Mouse (Mus musculus) layer of hippocampus, postnatal 25 days (tissue): ENCODE data around the gene Ptgfrn. TPM values are rescaled to one million over a fixed set of nuclear protein-coding genes. Genes with fewer than 3 reads are reported as not detected.

ENCODE experiments used
- DNase-seq, 2 experiments: peaks; one replicate each; pipeline ENCODE4 v3.0.0; 2022; ENCODE audit warnings: mixed read lengths in 2 of 2, low spot score in 1 of 2; ENCODE audit errors: extremely low spot score in 1 of 2
- total RNA-seq, 2 experiments: library from RNA; stranded (reverse); gene quantifications; 2 replicates each; pipeline ENCODE4 v1.2.3; 2021

The Ptgfrn gene
- total RNA-seq, 2 experiments from 2014 or later, result 10.0 to 11.1 TPM

DNA sequence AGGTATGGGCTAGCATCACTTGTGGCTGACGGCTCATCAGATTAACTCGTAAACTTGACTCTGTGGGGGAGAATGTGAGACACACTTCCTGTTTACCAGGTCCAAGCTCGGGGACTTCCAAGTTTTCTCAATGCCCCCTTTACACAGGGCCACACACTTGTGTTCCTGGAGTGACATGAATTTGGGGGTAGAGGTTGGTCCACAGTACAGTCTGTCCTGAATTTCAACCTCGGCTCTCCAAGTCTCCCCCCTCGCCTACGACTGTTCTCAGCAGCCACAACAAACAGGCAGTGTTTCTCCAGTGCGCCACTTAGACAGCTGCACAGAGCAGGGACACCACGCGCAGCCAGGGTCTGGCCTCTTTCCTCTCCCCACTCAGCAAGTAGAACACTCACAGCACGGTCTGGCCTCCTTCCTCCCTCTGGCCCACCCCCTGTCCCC lies 97.9 kb downstream of the Ptgfrn start:
- DNase-seq, result peak in 1 of 2 experiments; percentile 29

DNA sequence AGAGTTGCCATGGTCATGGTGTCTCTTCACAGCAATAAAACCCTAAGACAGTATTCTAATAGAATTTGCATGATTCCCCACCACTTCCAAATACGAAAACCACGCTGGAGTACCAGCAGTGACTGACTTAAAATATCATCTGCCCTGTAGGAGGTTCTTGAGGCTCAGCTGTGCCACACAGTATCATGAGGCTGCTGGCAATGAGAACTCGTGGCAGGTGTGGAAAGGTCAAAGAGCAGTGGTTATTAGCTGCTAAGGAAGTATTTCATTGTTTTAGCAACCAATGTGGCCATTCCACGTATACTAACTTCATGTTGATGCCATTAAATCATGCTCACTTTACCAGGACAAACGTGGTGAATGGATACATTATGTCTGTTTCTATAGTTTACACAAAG lies 98.9 kb downstream of the Ptgfrn start:
- no peak for DNase-seq

DNA sequence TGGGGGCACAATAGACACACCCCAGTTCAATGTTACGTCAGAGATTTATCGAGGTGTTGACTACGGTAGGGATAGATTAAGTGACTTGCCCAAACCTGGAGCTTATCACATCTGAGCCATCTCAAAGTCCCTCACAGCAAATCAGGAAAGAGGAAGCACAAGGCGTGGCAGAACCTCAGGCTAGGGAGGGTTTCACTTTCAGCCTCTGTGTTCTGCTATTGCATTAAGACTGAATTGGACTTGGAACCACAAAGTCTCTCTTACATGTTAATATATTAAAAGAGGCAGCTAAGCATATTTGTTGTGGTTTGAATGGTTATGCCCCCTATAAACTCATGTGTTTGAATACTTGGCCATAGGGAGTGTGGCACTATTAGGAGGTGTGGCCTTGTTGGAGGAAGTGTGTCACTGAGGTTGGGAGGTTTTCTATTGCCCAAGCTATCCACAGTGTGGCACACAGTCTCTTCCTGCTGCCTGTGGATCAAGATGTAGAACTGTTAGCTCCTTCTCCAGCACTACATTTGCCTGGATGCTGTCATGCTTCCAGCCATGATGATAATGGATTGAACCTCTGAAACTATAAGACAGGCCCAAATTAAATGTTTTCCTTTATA lies 99.4 kb downstream of the Ptgfrn start:
- no peak for DNase-seq

DNA sequence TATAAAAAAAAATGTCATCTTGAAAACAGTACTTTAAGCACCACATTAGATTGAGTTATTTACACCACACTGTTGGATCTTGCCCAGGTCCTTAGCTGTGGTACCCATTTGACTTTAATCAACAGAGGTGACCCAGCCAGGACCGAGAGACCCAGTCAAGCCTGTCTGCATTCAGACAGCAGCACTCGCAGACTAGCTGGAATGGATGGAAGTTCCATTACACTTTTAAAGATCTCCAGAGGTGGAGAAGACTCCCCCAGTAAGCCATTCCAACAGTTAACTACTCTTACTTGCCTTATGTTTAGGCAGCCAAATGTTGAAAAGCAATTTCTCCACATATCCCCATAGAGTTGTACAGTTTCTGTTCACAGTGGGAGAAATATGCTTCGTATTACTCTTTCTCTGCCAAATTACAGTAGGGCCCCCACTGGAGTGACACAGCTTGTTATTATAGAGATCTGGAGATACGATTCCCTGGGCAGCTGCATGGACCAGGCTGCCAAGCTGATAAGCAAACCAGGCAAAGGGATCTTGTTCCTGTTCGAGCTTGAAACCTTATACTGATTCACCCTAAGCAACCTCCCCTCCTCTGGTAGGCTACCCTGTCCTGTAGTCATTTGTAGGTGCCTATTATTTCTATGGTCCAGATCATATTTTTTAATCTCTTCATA lies 102.8 kb downstream of the Ptgfrn start:
- no peak for DNase-seq

DNA sequence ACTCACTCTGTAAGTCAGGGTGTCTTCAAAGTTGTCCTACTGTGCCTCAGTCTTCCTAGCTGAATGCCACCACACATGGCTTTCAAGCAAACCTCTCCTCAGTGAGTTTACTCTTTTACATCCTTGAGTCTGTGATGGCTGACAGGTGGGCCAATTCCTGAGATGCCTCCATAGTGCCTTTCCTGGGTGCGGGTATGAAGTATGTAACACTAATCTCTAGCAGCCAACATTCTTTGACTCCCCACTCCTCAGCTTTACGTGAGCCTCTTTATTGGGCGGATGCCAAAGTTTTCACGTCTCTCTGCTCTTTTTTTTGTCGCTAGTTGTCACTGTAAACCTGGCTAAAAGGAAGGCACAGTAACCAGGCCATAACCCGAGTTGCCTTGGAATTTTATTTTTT lies 104.7 kb downstream of the Ptgfrn start:
- no peak for DNase-seq

DNA sequence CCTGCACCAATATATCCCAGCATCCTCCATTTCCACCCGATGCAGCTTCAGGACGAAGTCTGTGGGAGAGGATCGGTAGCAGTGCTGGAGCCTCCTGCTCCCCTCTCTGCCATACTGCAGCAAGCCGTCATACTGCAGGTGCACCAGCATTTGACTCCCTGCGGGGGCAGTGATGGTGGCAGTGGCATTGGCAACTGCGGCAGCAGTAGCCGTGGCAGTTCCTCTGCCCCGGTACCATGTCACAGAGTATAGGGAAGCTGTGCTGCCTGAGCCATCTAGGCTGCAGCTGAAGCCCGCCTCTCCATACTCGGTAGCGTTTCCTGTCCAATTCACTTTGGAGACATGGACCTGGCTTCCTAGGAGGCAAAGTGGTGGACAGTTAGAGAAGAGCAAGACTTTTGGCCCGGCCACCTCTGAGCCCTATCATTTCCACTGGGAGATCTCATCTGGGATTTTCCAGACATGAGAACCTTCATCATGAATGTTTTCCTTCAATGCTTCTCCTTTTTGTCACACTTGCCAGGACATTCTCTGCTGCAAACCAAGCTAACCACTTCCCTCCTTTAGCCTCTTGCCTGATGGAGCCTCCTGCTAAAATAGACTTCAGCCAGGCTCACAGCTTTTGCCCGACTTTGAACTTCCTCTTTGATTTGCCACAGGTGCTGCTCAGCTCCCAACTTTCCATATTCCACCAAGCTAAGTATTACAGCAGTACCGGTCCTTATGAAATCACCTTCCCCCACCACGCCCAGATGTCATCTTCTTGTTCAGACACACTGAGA lies 106.3 kb downstream of the Ptgfrn start:
- no peak for DNase-seq

DNA sequence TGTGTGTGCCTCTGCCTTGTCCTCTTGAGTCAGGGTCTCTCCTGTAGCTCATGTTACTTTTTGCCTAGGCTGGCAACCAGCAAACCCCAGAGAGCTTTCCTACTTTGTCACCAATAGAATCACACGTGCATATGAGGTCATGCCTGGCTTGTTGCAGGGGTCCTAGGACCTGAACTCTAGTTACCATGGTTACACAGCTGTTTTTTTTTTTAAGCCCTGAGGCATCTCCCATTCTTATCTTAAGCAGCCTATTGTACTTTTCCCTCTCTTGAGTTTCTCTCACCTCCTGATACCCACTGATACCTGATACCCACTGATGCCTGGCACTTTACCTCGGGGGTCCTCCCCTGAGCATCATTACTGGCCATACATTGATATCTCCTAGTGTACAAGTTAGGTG lies 110.3 kb downstream of the Ptgfrn start:
- no peak for DNase-seq

- peak; percentile 24 to 72 for DNase-seq
Measured at GRCm38 (mm10) chr3:100998904-100999340, 111.2 kb downstream of the Ptgfrn start.

- no peak for DNase-seq
Measured at GRCm38 (mm10) chr3:100997785-100998570, 112.1 kb downstream of the Ptgfrn start.

DNA sequence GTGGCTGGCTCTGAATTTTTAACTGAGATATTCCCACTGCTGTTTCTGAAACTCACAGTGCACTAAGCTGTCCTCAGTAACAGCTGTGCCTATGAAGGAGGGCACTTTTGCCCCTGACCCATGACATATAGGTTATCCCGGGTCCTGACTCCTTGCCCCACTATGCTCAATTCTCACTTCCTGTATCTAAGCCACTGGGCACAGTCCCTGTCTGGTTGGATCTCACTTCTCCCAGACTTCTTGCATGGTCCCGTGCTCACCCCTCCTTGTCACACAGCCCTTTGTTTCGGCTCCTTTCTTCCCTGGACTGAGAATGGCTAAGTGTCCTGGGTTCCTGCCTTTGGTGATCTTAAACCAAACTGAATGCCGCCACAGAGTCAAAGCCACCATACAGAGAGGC lies 115.8 kb downstream of the Ptgfrn start:
- DNase-seq, result no peak

DNA sequence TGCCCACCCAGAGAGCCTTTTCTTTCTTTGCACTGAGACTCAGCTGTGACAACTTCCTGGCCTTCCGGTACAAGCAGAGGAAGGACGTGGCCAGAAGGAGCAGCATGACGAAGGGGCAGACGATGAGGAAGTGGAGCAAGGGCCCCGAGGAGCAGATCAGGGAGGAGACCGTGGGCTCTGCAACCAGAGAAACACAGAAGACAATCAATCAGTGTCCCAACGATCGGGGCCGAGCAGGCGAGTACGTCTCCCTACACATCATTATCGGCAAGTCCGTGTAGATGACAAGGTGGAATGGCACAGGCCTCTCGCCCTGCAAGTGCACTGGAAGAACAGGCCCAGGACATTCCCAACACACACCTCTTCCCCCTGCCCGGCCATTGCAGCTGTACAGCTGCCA lies 116.4 kb downstream of the Ptgfrn start:
- DNase-seq, result no peak

GRCm38 (mm10) chr3:100993158-100993557 lies 116.9 kb downstream of the Ptgfrn start:
- DNase-seq, result no peak

Other genes starting within 250 kb of the Ptgfrn start
- 1 to 10 TPM; 7.9 to 9.1 TPM for gene Trim45, start 188.1 kb downstream of the Ptgfrn start, total RNA-seq
- 1 to 10 TPM; 1.4 to 2.3 TPM for gene Ttf2, start 140.6 kb downstream of the Ptgfrn start, total RNA-seq
- under 1 TPM; 0.28 to 0.37 TPM for gene Cd101, start 80.7 kb downstream of the Ptgfrn start, total RNA-seq
- not detected for gene Cd2, start 177.7 kb upstream of the Ptgfrn start, total RNA-seq